Comparison of ENCODE assay signal across 8 mouse cellular contexts in genomic region chr2:26912253-26912770, GRCm38 (mm10). TPM values are rescaled to one million over a fixed set of nuclear protein-coding genes. Genes with fewer than 3 reads are reported as not detected.
DNase-seq lines count a peak whose midpoint lies in the region; ATAC-seq and TF ChIP-seq lines count a peak whose summit lies in the region.

No protein-coding gene starts in this region.

- no peaks in the 10 kb centered on the region for H3K9me3 ChIP-seq in hindbrain, embryonic 15.5 days
- H3K9me3 ChIP-seq in midbrain, embryonic 14.5 days (ENCODE audit: control insufficient read depth, low read length): no peaks in the 10 kb centered on the region

- peaks cover 14% of the 10 kb centered on the region for H3K4me1 ChIP-seq in kidney, adult 2 months (ENCODE audit: control insufficient read depth, insufficient read depth, low read length)
- peaks cover 16% of the 10 kb centered on the region for H3K4me1 ChIP-seq in bone marrow macrophage, adult 2 months (ENCODE audit: control insufficient read depth, insufficient read depth, low read length)
- peaks cover 59% of the 10 kb centered on the region for H3K4me1 ChIP-seq in hindbrain, embryonic 15.5 days (replicated peaks)
- H3K4me1 ChIP-seq in midbrain, embryonic 14.5 days (ENCODE audit: control insufficient read depth, insufficient read depth, low read length): peaks cover 38% of the 10 kb centered on the region

- TF ChIP-seq CTCF in kidney, adult 2 months (conservative IDR thresholded peaks at IDR 0.05; ENCODE audit: insufficient read depth, insufficient read length, low read depth, low read length): no peak
- no peak for TF ChIP-seq CTCF in bone marrow macrophage, adult 2 months (IDR thresholded peaks at IDR 0.05; ENCODE audit: low read depth, low read length)

- H3K27me3 ChIP-seq in kidney, adult 2 months (replicated peaks; ENCODE audit: control insufficient read depth, insufficient read depth, low read length): no peaks in the 10 kb centered on the region
- no peaks in the 10 kb centered on the region for H3K27me3 ChIP-seq in hindbrain, embryonic 15.5 days
- H3K27me3 ChIP-seq in midbrain, embryonic 14.5 days (ENCODE audit: control insufficient read depth, insufficient read depth, low read length): no peaks in the 10 kb centered on the region

- H3K4me2 ChIP-seq in hindbrain, embryonic 15.5 days: peak overlapping the region; percentile 89
- H3K4me2 ChIP-seq in midbrain, embryonic 14.5 days (ENCODE audit: low read length): peak overlapping the region; percentile 98

- no peak for DNase-seq in kidney, adult 2 months
- no peak for DNase-seq in kidney, postnatal 10 days
- DNase-seq in midbrain, embryonic 14.5 days: no peak
- no peak for DNase-seq in cerebellum, adult 11-12 months
- DNase-seq in spleen, adult 18-20 months: no peak
- no peak for DNase-seq in cerebellum, adult 18-20 months

- ATAC-seq in hindbrain, embryonic 15.5 days (ENCODE audit: low FRiP score, low read depth): no peak
- no peak for ATAC-seq in midbrain, embryonic 14.5 days (ENCODE audit: low FRiP score, low TSS enrichment)

- 46% methylated on average over 5 of the region's 5 CpGs for WGBS in kidney, adult 2 months
- 78% methylated on average over 5 of the region's 5 CpGs for WGBS in hindbrain, embryonic 15.5 days
- 80% methylated on average over 5 of the region's 5 CpGs for WGBS in midbrain, embryonic 14.5 days

- no peak overlapping the region for H3K27ac ChIP-seq in kidney, adult 2 months (ENCODE audit: insufficient read depth, low read depth, low read length)
- no peak overlapping the region for H3K27ac ChIP-seq in bone marrow macrophage, adult 2 months (ENCODE audit: insufficient read depth, low read depth, low read length)
- no peak overlapping the region for H3K27ac ChIP-seq in hindbrain, embryonic 15.5 days (replicated peaks)
- H3K27ac ChIP-seq in midbrain, embryonic 14.5 days (replicated peaks; ENCODE audit: low read depth, low read length): no peak overlapping the region

- peak overlapping the region; percentile 96; the same call in 1 of the 2 replicates for H3K4me3 ChIP-seq in kidney, adult 2 months (ENCODE audit: insufficient read depth, low read depth, low read length)
- peak overlapping the region; percentile 83 for H3K4me3 ChIP-seq in bone marrow macrophage, adult 2 months (ENCODE audit: insufficient read depth, low read length)
- peak overlapping the region; percentile 84 for H3K4me3 ChIP-seq in hindbrain, embryonic 15.5 days
- peak overlapping the region; percentile 78 for H3K4me3 ChIP-seq in midbrain, embryonic 14.5 days (replicated peaks; ENCODE audit: low read depth, low read length)

- H3K9ac ChIP-seq in hindbrain, embryonic 15.5 days: peak overlapping the region; percentile 95; the same call in 1 of the 2 replicates
- H3K9ac ChIP-seq in midbrain, embryonic 14.5 days (replicated peaks; ENCODE audit: low read length): peak overlapping the region; percentile 92

- no peak for TF ChIP-seq POLR2A in kidney, adult 2 months (IDR thresholded peaks at IDR 0.05; ENCODE audit: low read depth, low read length)
- TF ChIP-seq POLR2A in bone marrow macrophage, adult 2 months (IDR thresholded peaks at IDR 0.05; ENCODE audit: borderline replicate concordance, low read depth, low read length): no peak

- peaks cover 4% of the 10 kb centered on the region; the same call in 1 of the 2 replicates for H3K36me3 ChIP-seq in kidney, adult 2 months (ENCODE audit: control insufficient read depth, insufficient read depth, low read length)
- H3K36me3 ChIP-seq in hindbrain, embryonic 15.5 days: peaks cover 37% of the 10 kb centered on the region
- H3K36me3 ChIP-seq in midbrain, embryonic 14.5 days (ENCODE audit: control insufficient read depth, insufficient read depth, low read length): peaks cover 43% of the 10 kb centered on the region

RNA-seq across cellular contexts. Expression of gene Rpl7a, which starts 1.7 kb away (rescaled TPM):
- polyA plus RNA-seq in kidney, adult 2 months (2012; rRNA removed): 805 and 948 TPM in 2 replicates
- polyA plus RNA-seq in bone marrow macrophage, adult 2 months (2012; ENCODE audit: insufficient read depth, insufficient read length, missing spikeins): 400 and 420 TPM in 2 replicates
- polyA plus RNA-seq in hindbrain, embryonic 15.5 days (2015; fragmentation: Nextera tagmentation; extraction: Ambion mirVana): 390 and 399 TPM in 2 replicates
- polyA plus RNA-seq in midbrain, embryonic 14.5 days (2014; fragmentation: Nextera tagmentation; extraction: Ambion mirVana): 522 and 541 TPM in 2 replicates

RNA-seq across cellular contexts. Expression of gene Med22, which starts 1.8 kb away (rescaled TPM):
- polyA plus RNA-seq in kidney, adult 2 months (2012; rRNA removed): 39.5 and 42.6 TPM in 2 replicates
- polyA plus RNA-seq in bone marrow macrophage, adult 2 months (2012; ENCODE audit: insufficient read depth, insufficient read length, missing spikeins): 46.0 and 53.0 TPM in 2 replicates
- 126 TPM in 2 replicates for polyA plus RNA-seq in hindbrain, embryonic 15.5 days (2015; fragmentation: Nextera tagmentation; extraction: Ambion mirVana)
- polyA plus RNA-seq in midbrain, embryonic 14.5 days (2014; fragmentation: Nextera tagmentation; extraction: Ambion mirVana): 135 and 139 TPM in 2 replicates

RNA-seq across cellular contexts. Expression of gene Surf2, which starts 3.9 kb away (rescaled TPM):
- 30.0 and 31.4 TPM in 2 replicates for polyA plus RNA-seq in kidney, adult 2 months (2012; rRNA removed)
- polyA plus RNA-seq in bone marrow macrophage, adult 2 months (2012; ENCODE audit: insufficient read depth, insufficient read length, missing spikeins): 38.4 and 46.6 TPM in 2 replicates
- polyA plus RNA-seq in hindbrain, embryonic 15.5 days (2015; fragmentation: Nextera tagmentation; extraction: Ambion mirVana): 56.9 and 57.2 TPM in 2 replicates
- polyA plus RNA-seq in midbrain, embryonic 14.5 days (2014; fragmentation: Nextera tagmentation; extraction: Ambion mirVana): 48.7 and 59.9 TPM in 2 replicates

RNA-seq across cellular contexts. Expression of gene Surf1, which starts 4.0 kb away (rescaled TPM):
- 61.0 and 85.2 TPM in 2 replicates for polyA plus RNA-seq in kidney, adult 2 months (2012; rRNA removed)
- polyA plus RNA-seq in bone marrow macrophage, adult 2 months (2012; ENCODE audit: insufficient read depth, insufficient read length, missing spikeins): 91.1 and 97.9 TPM in 2 replicates
- polyA plus RNA-seq in hindbrain, embryonic 15.5 days (2015; fragmentation: Nextera tagmentation; extraction: Ambion mirVana): 84.8 and 87.1 TPM in 2 replicates
- 69.4 and 91.4 TPM in 2 replicates for polyA plus RNA-seq in midbrain, embryonic 14.5 days (2014; fragmentation: Nextera tagmentation; extraction: Ambion mirVana)

RNA-seq across cellular contexts. Expression of gene Surf6, which starts 9.6 kb away (rescaled TPM):
- 6.4 and 7.0 TPM in 2 replicates for polyA plus RNA-seq in kidney, adult 2 months (2012; rRNA removed)
- 30.9 and 32.0 TPM in 2 replicates for polyA plus RNA-seq in bone marrow macrophage, adult 2 months (2012; ENCODE audit: insufficient read depth, insufficient read length, missing spikeins)
- polyA plus RNA-seq in hindbrain, embryonic 15.5 days (2015; fragmentation: Nextera tagmentation; extraction: Ambion mirVana): 28.9 and 31.2 TPM in 2 replicates
- 16.6 and 20.4 TPM in 2 replicates for polyA plus RNA-seq in midbrain, embryonic 14.5 days (2014; fragmentation: Nextera tagmentation; extraction: Ambion mirVana)
